Mouse (Mus musculus) right cerebral cortex, postnatal 36 days (tissue): ENCODE data around the gene Dlg2.
A peak's percentile ranks its signal among the peaks of the same experiment; 100 is the strongest.

Source experiments
- DNase-seq, 2 experiments: peaks; one replicate each; pipeline ENCODE4 v3.0.0; 2022; ENCODE audit warnings: low spot score in 2 of 2, mixed read lengths in 1 of 2

Gene Dlg2

GRCm38 (mm10) chr7:92264964-92265363 lies 1788.5 kb downstream of the Dlg2 start:
- no peak for DNase-seq

GRCm38 (mm10) chr7:92275353-92275752 lies 1798.9 kb downstream of the Dlg2 start:
- no peak for DNase-seq

- peak; percentile 21 to 49 for DNase-seq
Measured at GRCm38 (mm10) chr7:92277629-92278028, 1801.2 kb downstream of the Dlg2 start.

GRCm38 (mm10) chr7:92280925-92281324 lies 1804.5 kb downstream of the Dlg2 start:
- DNase-seq = no peak

GRCm38 (mm10) chr7:92287058-92287457 lies 1810.6 kb downstream of the Dlg2 start:
- no peak for DNase-seq

GRCm38 (mm10) chr7:92288814-92289213 lies 1812.3 kb downstream of the Dlg2 start:
- DNase-seq = peak in 1 of 2 experiments; percentile 28

GRCm38 (mm10) chr7:92292918-92293518 lies 1816.5 kb downstream of the Dlg2 start:
- DNase-seq = no peak

- no peak for DNase-seq
Measured at GRCm38 (mm10) chr7:92301046-92301445, 1824.6 kb downstream of the Dlg2 start.

- DNase-seq = no peak
Measured at GRCm38 (mm10) chr7:92307634-92308033, 1831.2 kb downstream of the Dlg2 start.

GRCm38 (mm10) chr7:92308168-92308567 lies 1831.7 kb downstream of the Dlg2 start:
- DNase-seq = no peak

GRCm38 (mm10) chr7:92316389-92316788 lies 1839.9 kb downstream of the Dlg2 start:
- DNase-seq = no peak

GRCm38 (mm10) chr7:92319469-92319868 lies 1843.0 kb downstream of the Dlg2 start:
- no peak for DNase-seq

GRCm38 (mm10) chr7:92320181-92320580 lies 1843.7 kb downstream of the Dlg2 start:
- no peak for DNase-seq

GRCm38 (mm10) chr7:92321786-92322185 lies 1845.3 kb downstream of the Dlg2 start:
- DNase-seq = no peak

- DNase-seq = no peak
Measured at GRCm38 (mm10) chr7:92322342-92323069, 1846.0 kb downstream of the Dlg2 start.

GRCm38 (mm10) chr7:92323710-92324109 lies 1847.2 kb downstream of the Dlg2 start:
- DNase-seq = no peak

- no peak for DNase-seq
Measured at GRCm38 (mm10) chr7:92327343-92327896, 1850.9 kb downstream of the Dlg2 start.

GRCm38 (mm10) chr7:92333220-92333898 lies 1856.9 kb downstream of the Dlg2 start:
- DNase-seq = no peak

- no peak for DNase-seq
Measured at GRCm38 (mm10) chr7:92356542-92356941, 1880.1 kb downstream of the Dlg2 start.

GRCm38 (mm10) chr7:92363386-92363785 lies 1886.9 kb downstream of the Dlg2 start:
- no peak for DNase-seq

GRCm38 (mm10) chr7:92363800-92364199 lies 1887.3 kb downstream of the Dlg2 start:
- no peak for DNase-seq

- peak; percentile 15 to 64 for DNase-seq
Measured at GRCm38 (mm10) chr7:92367111-92367510, 1890.6 kb downstream of the Dlg2 start.

- DNase-seq = no peak
Measured at GRCm38 (mm10) chr7:92370521-92370920, 1894.0 kb downstream of the Dlg2 start.
